Mouse (Mus musculus) erythroid progenitor cell, adult 5-6 weeks (primary cell): Measurements from ENCODE around the gene Tacr3. TPM values are rescaled to one million over a fixed set of nuclear protein-coding genes. Genes with fewer than 3 reads are reported as not detected.

Source experiments
- ATAC-seq: replicated peaks from 2 replicates; pipeline ENCODE4 v1.8.0; 2016; ENCODE audit warnings: moderate number of reproducible peaks, mild to moderate bottlenecking, moderate TSS enrichment, inconsistent platforms; ENCODE audit not compliant: poor library complexity, low FRiP score, severe bottlenecking
- total RNA-seq, 2 experiments: library from RNA; stranded (forward) in 1 of 2; stranded (reverse) in 1 of 2; fragments of 150-400 nt in 1 of 2; fragments of 186-747, 209-891 nt in 1 of 2; gene quantifications; 2 replicates each; pipeline versions ENCODE4 v1.2.3 to v1.2.4; 2015 to 2017; ENCODE audit warnings: low replicate concordance in 2 of 2

Tacr3 gene
- total RNA-seq (2015; ENCODE audit: low replicate concordance) (not detected in 2 replicates), total RNA-seq (2017; ENCODE audit: low replicate concordance) (not detected in 2 replicates)

DNA sequence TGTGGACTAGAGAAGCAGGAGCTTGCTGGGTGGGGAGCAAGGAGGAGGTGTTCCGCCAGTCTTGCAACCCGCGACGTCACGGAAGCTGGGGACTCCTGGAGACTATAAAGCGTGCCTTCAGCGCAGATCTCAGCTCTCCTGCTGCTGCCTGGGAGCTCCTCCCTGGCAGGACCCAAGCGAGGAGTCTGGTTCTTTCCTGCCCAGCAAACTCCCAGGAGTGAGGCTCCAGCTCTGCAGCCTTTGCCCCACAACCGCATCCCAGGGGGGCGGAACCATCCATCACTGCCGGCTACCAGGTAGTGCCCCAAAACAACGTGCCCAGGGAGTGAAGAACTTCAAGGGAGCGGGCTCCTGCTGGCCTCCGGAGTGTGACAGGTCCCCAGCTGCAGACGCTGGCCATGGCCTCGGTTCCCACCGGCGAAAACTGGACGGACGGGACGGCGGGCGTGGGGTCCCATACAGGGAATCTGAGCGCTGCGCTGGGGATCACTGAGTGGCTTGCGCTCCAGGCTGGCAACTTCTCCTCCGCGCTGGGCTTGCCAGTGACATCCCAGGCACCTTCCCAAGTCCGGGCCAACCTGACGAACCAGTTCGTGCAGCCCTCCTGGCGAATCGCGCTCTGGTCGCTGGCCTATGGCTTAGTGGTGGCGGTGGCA, at the start of gene Tacr3:
TSS of gene Tacr3 (plus strand) at position 133 of the 656 bp plus-strand sequence.
- no peak for ATAC-seq

- ATAC-seq, result no peak
Observed at GRCm38 (mm10) chr3:134828492-134828874, 324 bp upstream of the Tacr3 start.

DNA sequence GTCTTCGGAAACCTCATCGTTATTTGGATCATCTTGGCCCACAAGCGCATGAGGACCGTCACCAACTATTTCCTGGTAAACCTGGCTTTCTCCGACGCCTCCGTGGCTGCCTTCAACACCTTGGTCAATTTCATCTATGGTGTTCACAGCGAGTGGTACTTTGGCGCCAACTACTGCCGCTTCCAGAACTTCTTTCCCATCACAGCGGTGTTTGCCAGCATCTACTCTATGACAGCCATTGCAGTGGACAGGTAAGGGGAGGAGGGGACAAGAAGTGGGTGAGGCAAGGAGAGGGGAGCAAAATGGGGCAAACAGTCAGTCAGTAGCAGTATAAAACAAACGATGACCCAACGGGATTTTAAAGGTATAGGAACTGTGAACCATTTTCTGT, 719 bp downstream of the Tacr3 start:
- ATAC-seq, result no peak

- ATAC-seq, result no peak
Observed at GRCm38 (mm10) chr3:134851342-134851741, 22.5 kb downstream of the Tacr3 start.

DNA sequence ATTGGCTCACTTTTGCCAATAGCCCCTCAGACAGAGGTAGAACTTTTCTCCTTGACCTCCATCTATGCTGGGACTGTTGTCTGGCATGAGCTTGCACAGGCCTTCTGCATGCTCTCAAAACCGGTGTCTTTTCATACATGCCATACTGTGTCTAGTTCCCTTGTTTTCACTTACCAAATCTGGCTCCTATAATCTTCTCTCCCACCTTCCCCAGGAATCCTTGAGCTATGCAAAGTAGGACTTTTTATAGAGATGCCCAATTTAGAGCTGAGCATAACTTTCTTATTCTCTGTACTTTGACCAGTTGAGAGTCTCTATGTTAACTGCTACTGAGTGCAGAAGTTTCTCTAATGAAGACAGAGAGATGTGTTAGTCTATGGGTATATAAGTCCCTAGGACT, 48.9 kb downstream of the Tacr3 start:
- ATAC-seq, result no peak

DNA sequence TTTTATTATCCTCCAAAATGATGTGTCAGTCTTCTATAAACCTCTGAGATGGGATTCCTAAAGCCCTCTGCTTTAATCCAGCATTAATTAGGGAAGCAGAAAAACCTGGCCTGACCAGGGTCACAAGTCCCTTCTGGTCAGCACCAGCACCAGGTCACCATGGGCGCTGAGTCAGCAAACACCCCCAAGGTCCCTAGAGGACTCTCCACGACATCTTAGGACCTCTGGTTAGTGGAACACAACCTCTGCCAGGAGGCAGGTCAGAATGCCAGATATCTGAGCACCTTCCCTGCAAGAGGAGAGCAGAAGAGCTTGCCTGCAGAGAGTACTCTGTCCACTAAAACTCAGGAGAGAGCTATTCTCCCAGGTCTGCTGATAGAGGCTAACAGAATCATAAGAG, 67.0 kb downstream of the Tacr3 start:
- no peak for ATAC-seq

GRCm38 (mm10) chr3:134908890-134909289, 80.1 kb downstream of the Tacr3 start:
- no peak for ATAC-seq

- ATAC-seq, result no peak
Observed at GRCm38 (mm10) chr3:134934703-134935102, 105.9 kb downstream of the Tacr3 start.

DNA sequence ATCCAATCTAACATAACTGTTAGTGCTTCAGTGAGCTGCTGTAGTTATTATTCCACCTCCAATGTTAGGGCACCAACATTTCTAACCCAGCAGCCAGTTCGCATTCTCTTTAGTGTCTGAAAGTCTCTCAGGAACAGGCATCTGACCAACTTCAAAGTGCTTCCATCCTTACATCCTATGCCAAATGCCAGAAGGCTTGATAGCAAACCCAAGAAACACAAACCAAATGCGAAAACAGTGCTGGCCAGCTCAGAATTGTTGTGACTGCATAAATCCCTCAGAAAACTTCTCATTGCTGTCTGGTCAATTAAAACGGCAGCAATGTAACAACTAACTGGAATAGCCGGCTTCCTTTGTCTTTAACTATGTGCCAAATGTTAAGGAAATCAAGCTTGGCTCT, 106.7 kb downstream of the Tacr3 start:
- ATAC-seq, result no peak

DNA sequence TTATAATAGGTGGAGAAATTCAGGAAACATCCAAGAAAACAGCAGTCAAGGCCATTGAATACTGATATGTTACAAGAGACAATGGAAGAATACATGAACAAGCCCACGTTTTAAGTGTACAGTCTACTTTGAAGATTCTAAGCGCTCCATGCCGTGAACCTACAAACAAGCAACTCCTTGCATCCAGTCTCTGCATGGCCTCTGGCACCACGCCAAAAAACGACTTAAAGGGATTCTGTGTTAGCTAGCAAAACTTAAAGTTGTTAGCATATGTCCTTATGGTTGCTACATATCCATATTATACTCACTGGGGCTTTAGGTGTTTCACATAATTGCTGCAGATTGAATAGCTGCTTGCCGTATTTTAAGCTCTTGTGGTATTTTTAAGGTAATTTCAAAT, 134.7 kb downstream of the Tacr3 start:
- no peak for ATAC-seq

DNA sequence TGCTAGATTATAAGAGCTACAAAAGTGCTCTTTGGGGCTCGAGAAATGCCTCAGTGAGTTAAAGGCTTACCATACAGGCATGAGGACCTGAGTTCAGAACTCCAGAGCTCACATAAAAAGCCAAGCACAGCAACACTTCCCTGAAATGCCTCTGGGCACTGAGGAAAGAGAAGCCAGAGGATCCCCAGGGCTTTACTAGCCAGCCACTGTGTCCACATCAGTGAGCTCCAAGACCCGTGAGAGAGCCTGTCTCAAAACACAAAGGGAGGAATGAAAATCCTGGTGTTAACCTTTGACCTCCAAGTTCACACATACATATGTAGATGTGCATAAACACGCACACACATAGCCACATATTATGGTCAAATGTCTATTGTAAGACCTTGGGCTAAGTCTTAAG, 150.1 kb downstream of the Tacr3 start:
- no peak for ATAC-seq

DNA sequence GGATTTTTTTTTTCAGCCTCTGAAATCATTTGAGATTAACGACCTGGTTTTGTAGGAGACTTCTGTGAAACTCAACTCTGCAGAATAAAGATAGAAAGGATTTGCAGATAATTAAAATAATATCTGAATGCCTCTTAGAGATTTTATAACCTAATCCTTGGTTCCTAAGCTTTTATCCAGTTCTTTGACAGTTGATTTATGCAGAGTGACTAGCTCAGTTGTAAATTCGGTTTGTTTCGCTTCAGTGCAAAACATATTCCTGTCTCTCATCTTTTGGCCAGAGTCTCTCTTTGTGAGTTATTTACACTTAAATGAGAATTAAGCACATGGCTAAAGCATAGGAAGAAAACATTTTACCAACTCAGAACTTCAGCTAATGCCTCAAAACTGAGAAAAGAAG, 151.3 kb downstream of the Tacr3 start:
- no peak for ATAC-seq
